Mouse (Mus musculus) left cerebral cortex, adult 9 months (tissue): ENCODE results near the gene Specc1l.

ENCODE experiments used
- DNase-seq, 2 experiments: peaks; one replicate each; pipeline ENCODE4 v3.0.0; 2022; ENCODE audit warnings: low spot score in 2 of 2

The Specc1l gene

GRCm38 (mm10) chr10:75224154-75224553 is 12.3 kb downstream of the Specc1l start:
- DNase-seq, result no peak

- no peak for DNase-seq
Observed at GRCm38 (mm10) chr10:75224630-75225029, 12.8 kb downstream of the Specc1l start.

- DNase-seq, result no peak
Observed at GRCm38 (mm10) chr10:75227381-75227780, 15.5 kb downstream of the Specc1l start.

GRCm38 (mm10) chr10:75230572-75230971 is 18.7 kb downstream of the Specc1l start:
- no peak for DNase-seq

GRCm38 (mm10) chr10:75231876-75232275 is 20.0 kb downstream of the Specc1l start:
- DNase-seq, result no peak

- DNase-seq, result no peak
Observed at GRCm38 (mm10) chr10:75232612-75233155, 20.8 kb downstream of the Specc1l start.

GRCm38 (mm10) chr10:75233489-75233888 is 21.6 kb downstream of the Specc1l start:
- DNase-seq, result no peak

- no peak for DNase-seq
Observed at GRCm38 (mm10) chr10:75235726-75236125, 23.9 kb downstream of the Specc1l start.

- DNase-seq, result no peak
Observed at GRCm38 (mm10) chr10:75236156-75236555, 24.3 kb downstream of the Specc1l start.

GRCm38 (mm10) chr10:75237166-75237565 is 25.3 kb downstream of the Specc1l start:
- DNase-seq, result no peak

GRCm38 (mm10) chr10:75240583-75241250 is 28.8 kb downstream of the Specc1l start:
- no peak for DNase-seq

GRCm38 (mm10) chr10:75245806-75246205 is 33.9 kb downstream of the Specc1l start:
- DNase-seq, result no peak

GRCm38 (mm10) chr10:75246331-75246730 is 34.5 kb downstream of the Specc1l start:
- DNase-seq, result no peak

- DNase-seq, result peak in 1 of 2 experiments; percentile 5
Observed at GRCm38 (mm10) chr10:75251011-75251410, 39.1 kb downstream of the Specc1l start.

- no peak for DNase-seq
Observed at GRCm38 (mm10) chr10:75252301-75253022, 40.6 kb downstream of the Specc1l start.

GRCm38 (mm10) chr10:75255091-75255490 is 43.2 kb downstream of the Specc1l start:
- DNase-seq, result peak in 1 of 2 experiments; percentile 34

- DNase-seq, result no peak
Observed at GRCm38 (mm10) chr10:75257401-75257800, 45.5 kb downstream of the Specc1l start.

GRCm38 (mm10) chr10:75258241-75258640 is 46.4 kb downstream of the Specc1l start:
- no peak for DNase-seq

- no peak for DNase-seq
Observed at GRCm38 (mm10) chr10:75261268-75261667, 49.4 kb downstream of the Specc1l start.

GRCm38 (mm10) chr10:75264993-75265555 is 53.2 kb downstream of the Specc1l start:
- no peak for DNase-seq

GRCm38 (mm10) chr10:75273020-75273419 is 61.1 kb downstream of the Specc1l start:
- DNase-seq, result no peak

- no peak for DNase-seq
Observed at GRCm38 (mm10) chr10:75276427-75277013, 64.6 kb downstream of the Specc1l start.
